Mouse (Mus musculus): Measurements from ENCODE around the gene Gm42674.
A peak's percentile ranks its signal among the peaks of the same experiment; 100 is the strongest.

Gm42674 gene

DNA sequence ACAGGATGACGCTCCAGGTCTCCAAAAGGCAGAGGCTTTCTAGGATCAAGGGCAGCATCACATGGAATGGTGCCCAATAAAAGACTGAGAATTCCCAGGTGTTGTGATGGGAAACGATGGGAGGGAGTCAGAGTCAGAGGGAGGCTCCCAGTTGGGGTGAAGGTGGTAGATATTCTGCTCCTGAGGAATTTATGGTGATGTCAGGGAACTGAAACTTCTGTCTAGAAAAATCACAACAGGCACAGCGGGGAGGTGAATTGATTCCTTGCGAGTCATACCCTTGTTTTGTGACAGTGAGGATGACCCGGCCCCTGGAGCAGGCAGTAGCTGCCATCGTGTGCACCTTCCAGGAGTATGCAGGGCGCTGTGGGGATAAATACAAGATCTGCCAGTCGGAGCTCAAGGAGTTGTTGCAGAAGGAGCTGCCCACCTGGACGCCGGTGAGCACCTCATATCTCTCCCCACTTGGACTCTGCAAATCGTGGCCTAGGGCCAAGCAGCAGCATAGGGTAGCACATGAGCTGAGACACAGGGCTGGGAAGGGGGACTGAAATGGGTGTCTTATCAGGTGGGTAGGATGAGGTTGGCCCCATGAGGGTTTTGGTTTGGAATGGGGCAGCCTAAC is at the start of gene Gm42674:
Gene Gm42674, plus strand, starts transcription at position 419 of the 625 bp plus-strand sequence.
- no peak for DNase-seq (ENCODE audit: low spot score in 2 of 2)

DNA sequence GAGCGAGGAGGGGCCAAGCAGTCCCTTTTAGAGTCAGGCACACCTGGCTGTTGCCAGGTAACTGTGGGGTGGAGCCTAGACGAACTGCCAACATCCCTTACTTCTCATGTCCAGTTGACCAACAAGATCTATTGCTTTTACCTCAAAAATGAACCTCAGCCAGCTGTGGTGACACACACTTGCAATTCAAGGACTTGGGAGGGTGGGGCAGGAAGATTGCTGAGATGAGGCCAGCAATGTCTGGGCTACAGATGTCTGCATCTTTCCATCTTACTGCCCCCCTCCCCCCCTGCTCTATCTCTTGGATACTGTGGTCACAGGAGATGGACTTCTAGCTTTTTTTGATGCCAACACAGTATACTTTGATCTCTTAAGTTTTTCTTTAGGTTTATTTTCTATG is 49.5 kb upstream of the Gm42674 start:
- no peak for DNase-seq (ENCODE audit: low spot score in 2 of 2)

DNA sequence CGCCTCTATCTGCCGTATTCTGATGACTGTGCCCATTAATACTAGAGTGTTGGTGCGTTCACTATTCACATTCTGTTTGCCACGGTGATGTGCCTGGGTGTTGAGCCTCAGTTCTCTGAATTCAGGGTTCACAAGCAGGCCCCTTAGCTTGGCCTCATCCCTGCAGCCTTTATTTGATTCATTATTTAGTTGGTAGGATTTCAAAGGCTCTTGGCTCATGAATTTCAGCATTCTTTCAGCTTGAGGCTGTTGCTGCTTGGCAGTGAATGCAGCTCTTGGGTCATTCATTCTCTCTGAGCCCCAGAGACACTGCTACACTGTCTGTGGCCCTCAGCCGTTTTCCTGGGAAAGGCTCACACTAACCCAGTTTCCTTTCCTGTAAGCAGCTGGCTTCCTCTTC is 45.8 kb upstream of the Gm42674 start:
- DNase-seq (ENCODE audit: low spot score in 2 of 2): peak; percentile 22 to 45

GRCm38 (mm10) chr3:90560008-90560628 is 41.6 kb upstream of the Gm42674 start, which contains the start of gene S100a3:
Gene S100a3, plus strand, starts transcription at chr3:90560578.
- DNase-seq (ENCODE audit: low spot score in 2 of 2): no peak

GRCm38 (mm10) chr3:90574691-90575090 is 27.0 kb upstream of the Gm42674 start:
- no peak for DNase-seq (ENCODE audit: low spot score in 2 of 2)

DNA sequence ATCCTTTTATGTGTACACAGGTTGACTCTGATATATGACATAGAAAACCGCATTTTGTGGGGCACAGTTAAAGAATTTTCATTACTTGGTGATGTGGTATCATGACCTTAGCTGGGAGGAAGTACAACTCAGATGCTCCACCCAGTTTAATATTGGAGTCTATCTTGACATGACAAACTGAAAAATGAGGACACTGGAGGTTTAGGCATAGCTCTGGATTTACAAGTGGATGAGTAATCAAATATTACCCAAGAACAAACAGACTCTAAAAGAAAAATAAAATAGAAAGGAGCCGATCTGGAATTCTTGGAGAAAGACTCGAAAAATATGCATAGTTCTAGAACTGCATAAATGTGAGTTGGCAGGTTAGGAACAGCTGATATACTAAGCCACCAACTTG is 26.4 kb upstream of the Gm42674 start:
- no peak for DNase-seq (ENCODE audit: low spot score in 2 of 2)

DNA sequence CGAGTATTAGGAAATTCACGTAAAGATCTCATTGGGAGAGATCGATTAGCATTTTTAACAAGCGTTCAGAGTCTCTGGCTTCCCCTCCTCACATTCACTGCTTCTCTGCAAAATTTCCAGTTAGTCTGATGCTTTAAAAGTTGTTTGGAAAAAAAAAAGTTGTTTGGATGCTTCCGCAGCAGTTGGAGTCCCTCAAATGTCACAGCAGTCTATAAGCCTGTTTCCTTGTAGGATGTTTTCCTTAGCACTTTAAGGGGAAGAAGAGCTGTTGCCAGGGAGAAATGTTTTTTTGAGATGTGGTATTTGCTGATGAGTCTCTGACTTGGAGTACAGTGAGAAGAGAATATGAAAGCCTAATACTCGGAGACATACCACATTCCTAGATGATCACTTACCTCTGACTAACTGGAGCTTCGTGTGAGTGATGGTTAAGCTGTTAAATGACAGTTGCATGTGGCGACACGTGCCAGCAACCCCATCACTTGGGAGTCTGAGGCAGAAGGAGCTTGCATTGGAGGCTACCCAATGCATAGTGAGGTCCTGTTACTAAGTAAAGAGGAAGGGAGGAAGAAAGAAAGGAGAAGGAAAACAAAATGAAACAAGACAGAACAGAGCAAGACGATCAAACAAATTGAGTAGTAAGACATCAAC is 25.2 kb upstream of the Gm42674 start:
- no peak for DNase-seq (ENCODE audit: low spot score in 2 of 2)

- DNase-seq (ENCODE audit: low spot score in 2 of 2): no peak
These were observed 22.3 kb upstream of the Gm42674 start for GRCm38 (mm10) chr3:90579433-90579832.

DNA sequence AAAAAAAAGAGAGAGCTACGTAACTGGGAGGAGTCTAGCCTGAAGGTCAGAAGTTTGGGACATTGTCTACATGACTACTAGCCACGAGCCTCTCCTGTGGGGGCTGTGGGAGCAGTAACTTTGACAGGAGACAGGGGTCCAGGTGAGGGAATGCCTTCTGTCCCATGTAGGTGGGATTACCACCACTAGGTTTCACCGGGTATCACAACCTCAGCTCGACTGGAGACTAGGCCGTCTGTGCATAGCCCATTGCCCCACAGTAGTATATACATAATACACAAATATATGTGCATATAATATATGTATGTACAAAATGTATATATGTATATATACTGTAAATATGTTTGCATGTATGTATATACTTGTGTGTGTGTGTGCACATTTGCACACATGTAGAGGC is 20.6 kb upstream of the Gm42674 start:
- no peak for DNase-seq (ENCODE audit: low spot score in 2 of 2)

- no peak for DNase-seq (ENCODE audit: low spot score in 2 of 2)
These were observed 19.5 kb upstream of the Gm42674 start for GRCm38 (mm10) chr3:90582156-90582555.

GRCm38 (mm10) chr3:90582556-90582955 is 19.1 kb upstream of the Gm42674 start:
- no peak for DNase-seq (ENCODE audit: low spot score in 2 of 2)

DNA sequence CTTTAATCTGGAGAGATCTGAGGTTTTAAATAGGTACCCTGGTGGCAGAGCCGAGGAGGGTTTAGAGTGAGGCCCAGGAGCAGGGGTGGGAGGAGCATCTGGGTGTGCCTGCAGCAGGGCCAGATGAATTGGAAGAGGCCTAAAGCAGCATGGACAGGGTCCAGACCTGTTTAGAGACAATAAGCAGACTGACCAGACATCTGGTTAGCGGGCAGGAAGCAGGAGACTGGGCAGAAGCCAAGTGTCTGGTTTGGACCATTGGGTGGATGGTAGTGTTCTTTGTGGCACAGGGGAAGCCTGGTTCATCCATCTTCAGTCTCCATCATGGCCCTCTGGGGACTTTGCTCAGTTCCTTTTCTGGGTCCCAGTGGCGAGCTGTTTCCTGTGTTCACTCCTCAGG is 17.8 kb upstream of the Gm42674 start:
- no peak for DNase-seq (ENCODE audit: low spot score in 2 of 2)

DNA sequence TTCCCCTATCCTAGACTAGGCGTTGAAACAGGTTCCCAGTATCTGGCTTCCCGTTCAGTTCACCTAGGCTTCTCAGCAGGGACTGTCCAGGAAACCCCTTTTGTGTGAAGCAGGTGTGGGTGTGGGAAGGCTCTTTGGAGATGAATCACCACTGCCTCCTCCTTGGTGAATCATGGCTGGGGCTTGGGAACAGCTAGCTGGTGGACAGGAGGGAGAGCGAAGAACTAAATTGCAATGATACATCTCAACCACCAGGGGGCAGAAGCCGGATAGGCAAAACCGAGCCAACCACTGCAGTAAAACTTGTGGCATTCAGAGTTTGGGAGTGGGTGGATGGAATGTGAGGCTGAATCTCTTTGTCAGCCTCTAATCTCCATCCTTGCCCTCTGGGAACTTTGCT is 16.1 kb upstream of the Gm42674 start:
- DNase-seq (ENCODE audit: low spot score in 2 of 2): peak; percentile 65 to 68

- DNase-seq (ENCODE audit: low spot score in 2 of 2): no peak
These were observed 15.6 kb upstream of the Gm42674 start for GRCm38 (mm10) chr3:90586016-90586643.

- DNase-seq (ENCODE audit: low spot score in 2 of 2): no peak
These were observed 14.8 kb upstream of the Gm42674 start for GRCm38 (mm10) chr3:90586906-90587305.

DNA sequence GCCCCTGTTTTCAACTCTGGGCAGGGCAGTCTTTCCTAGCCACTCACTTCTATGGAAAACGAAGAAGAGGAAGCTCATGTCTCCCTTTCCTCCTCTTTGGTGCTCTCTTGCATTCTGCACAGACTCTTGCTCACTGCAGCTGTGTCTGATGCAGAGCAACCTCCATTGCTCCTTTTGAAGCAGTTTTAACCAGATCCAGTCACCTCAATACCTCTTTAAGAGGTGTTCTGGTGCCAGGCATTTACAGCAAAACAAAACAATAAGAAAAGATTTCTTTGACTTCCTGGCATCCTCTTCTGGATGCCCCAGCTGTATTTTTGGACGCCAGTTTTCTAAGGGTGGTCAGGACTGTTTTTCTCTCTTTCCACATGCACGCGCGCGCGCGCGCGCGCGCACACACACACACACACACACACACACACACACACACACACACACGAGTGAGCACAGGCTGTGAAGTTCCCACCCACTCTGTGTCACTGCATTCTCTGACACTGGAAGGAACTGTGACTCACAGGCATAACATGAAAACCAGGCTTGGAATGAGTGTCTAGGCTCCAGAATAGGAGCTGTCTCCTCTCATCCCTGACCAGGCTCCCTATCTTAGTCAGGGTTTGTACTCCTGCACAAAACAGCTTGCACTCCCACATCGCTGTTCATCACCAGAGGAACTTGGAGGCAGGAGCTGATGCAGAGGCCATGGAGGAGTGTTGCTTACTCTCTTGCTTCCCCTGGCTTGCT is 14.2 kb upstream of the Gm42674 start:
- DNase-seq (ENCODE audit: low spot score in 2 of 2): peak; percentile 38 to 66

- no peak for DNase-seq (ENCODE audit: low spot score in 2 of 2)
These were observed 12.3 kb upstream of the Gm42674 start for GRCm38 (mm10) chr3:90589390-90589789.

DNA sequence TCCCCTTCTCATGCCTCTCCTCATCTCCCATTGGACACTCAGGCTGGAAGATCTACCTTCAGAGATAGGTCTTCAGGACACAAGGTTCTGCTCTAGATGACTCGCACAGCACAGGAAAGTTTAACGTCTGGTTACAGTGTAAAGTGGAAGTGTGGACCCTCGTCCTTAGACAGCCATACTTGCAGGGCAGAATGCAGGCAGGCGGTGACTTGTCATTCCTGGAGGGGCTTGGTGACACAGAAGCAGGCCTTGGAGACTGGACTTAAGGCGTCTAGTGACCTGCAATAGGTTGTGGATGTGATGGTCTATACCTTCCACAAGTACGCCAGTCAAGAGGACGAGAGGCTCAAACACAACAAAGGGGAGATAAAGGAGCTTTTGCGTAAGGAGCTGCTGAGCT is 11.8 kb upstream of the Gm42674 start, which contains the start of gene S100a2:
Gene S100a2, plus strand, starts transcription at position 301 of the 400 bp plus-strand sequence.
- no peak for DNase-seq (ENCODE audit: low spot score in 2 of 2)

DNA sequence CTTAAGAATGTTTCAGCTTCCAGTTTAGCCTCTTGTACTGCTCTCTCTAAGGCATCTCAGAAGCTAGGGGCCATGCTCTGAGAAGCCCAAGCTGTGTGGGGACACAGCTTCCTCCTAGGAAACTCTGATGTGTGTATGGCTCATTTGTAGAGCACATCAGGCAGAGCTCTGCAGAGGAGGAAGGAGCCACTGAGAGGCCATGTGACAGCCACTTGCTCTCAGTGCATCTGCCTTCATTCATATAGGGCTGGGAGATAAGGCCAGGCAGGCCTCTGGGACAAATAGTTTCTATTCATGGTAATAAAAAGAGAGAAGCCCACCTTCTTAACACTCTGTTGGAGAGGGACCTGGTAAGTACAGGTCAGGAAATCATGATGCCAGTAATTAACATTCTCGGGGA is 7.2 kb upstream of the Gm42674 start:
- no peak for DNase-seq (ENCODE audit: low spot score in 2 of 2)

DNA sequence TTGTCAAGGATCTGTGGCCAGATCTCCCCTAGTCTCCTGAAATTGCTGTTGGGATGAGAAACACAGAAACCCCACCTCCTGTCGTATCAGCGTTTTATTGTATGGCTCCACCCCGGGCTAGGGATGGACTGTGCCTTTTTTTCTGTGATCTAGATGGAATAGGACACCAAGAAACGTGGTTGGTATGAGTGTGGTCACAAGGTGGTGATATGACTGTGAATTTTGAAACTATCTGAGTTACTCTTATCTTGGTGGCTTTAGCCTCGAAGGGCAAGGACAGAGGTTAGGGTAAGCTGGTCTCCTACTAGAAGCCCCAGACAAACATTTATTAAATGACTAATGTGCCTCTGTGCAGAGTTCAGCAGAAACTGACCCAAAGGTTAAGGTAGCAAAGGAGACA is 6.1 kb upstream of the Gm42674 start:
- DNase-seq (ENCODE audit: low spot score in 2 of 2): no peak

- DNase-seq (ENCODE audit: low spot score in 2 of 2): no peak
These were observed 4.9 kb upstream of the Gm42674 start for GRCm38 (mm10) chr3:90596810-90597209.

GRCm38 (mm10) chr3:90597736-90598135 is 4.0 kb upstream of the Gm42674 start:
- no peak for DNase-seq (ENCODE audit: low spot score in 2 of 2)
